Mouse (Mus musculus) intestine, embryonic 16.5 days (tissue): ENCODE data around the gene Rpl7a. TPM values are rescaled to one million over a fixed set of nuclear protein-coding genes. Genes with fewer than 3 reads are reported as not detected.

ENCODE experiments used
- ATAC-seq: fragments of 200-750 bp; cut with Nextera tagmentation; 2 replicates; pipeline ENCODE4 v1.8.0; 2017; ENCODE audit warnings: moderate TSS enrichment, moderate library complexity
- H3K27ac ChIP-seq: fragments of 300-500 bp; sonication (generic); 2 replicates; pipeline ENCODE4 v1.5.1; 2014; ENCODE audit warnings: mild to moderate bottlenecking, low read length
- H3K27me3 ChIP-seq: fragments of 300-500 bp; sonication (generic); replicated peaks from 2 replicates; pipeline ENCODE4 v1.6.1; 2014; ENCODE audit warnings: low read length, control low read depth, mixed read lengths; ENCODE audit not compliant: control insufficient read depth, insufficient read depth
- H3K36me3 ChIP-seq: fragments of 300-500 bp; sonication (generic); 2 replicates; pipeline ENCODE4 v1.6.1; 2014; ENCODE audit warnings: low read length, control low read depth; ENCODE audit not compliant: control insufficient read depth, insufficient read depth
- H3K4me1 ChIP-seq: fragments of 300-500 bp; sonication (generic); 2 replicates; pipeline ENCODE4 v1.6.1; 2014; ENCODE audit warnings: low read length, control low read depth, mixed read lengths; ENCODE audit not compliant: control insufficient read depth, insufficient read depth
- H3K4me2 ChIP-seq: fragments of 300-500 bp; sonication (generic); 2 replicates; pipeline ENCODE4 v1.6.1; 2014; ENCODE audit warnings: low read depth, low read length, control low read depth
- H3K4me3 ChIP-seq: fragments of 300-500 bp; sonication (generic); 2 replicates; pipeline ENCODE4 v1.5.1; 2014; ENCODE audit warnings: mild to moderate bottlenecking, low read length
- H3K9ac ChIP-seq: fragments of 300-500 bp; sonication (generic); 2 replicates; pipeline ENCODE4 v1.6.1; 2014; ENCODE audit warnings: low read depth, low read length
- H3K9me3 ChIP-seq: fragments of 300-500 bp; sonication (generic); 2 replicates; pipeline ENCODE4 v1.6.1; 2016; ENCODE audit warnings: low read length, control low read depth; ENCODE audit not compliant: control insufficient read depth
- WGBS: fragments of 180-500 bp; shearing (Covaris S2); extraction: QIAGEN DNeasy Blood & Tissue Kit; methylation state at CpG from one replicate; pipeline ENCODE4 v1.1.7; 2014; 5-methylcytosine and 5-hydroxymethylcytosine counted together
- polyA plus RNA-seq: library from polyadenylated mRNA; unstranded; fragments of >200 nt; fragmentation: Nextera tagmentation; extraction: Ambion mirVana; gene quantifications from 2 replicates; pipeline ENCODE4 v1.2.1, GENCODE M21; 2015

Gene Rpl7a
- polyA plus RNA-seq, 1 experiment from 2014 or later = 620 TPM

DNA sequence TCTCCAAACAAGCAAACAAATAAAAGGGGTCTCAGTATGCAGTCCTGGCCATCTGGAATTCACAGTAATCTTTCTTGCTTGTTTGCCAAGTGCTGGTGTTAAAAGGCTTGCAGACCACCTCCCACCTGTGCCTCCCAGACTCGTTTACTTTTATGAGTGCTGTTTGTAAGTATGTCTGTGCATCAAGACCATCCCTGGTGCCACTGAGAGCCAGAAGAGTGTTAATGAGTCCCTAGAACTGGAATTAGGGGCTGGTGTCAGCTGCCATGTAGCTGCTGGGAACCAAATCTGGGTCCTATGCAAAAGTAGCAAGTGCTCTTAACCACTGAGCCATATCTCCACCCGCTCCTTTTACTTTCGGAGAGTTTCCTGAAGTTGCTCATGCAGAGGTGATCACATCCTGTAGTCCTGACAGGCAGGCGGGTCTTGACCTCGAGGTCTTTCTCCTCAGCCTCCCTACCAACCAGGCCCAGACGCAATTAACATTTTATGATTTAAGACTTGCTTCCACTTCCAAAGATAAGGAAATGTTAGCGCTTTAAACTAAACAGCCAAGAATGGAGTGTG is 8.6 kb upstream of the Rpl7a start:
- Histone ChIP-seq H3K36me3 (peaks cover 33% of the 10 kb centered on the region), H3K9me3 (no peaks in the 10 kb centered on the region), H3K9ac (peak overlapping the region; percentile 87), H3K27ac (peak overlapping the region; percentile 58), H3K4me3 (peak overlapping the region; percentile 81), H3K4me1 (peaks cover 21% of the 10 kb centered on the region), H3K27me3 (no peaks in the 10 kb centered on the region), H3K4me2 (peak overlapping the region; percentile 74)
- ATAC-seq = no peak
- 6% methylated on average over 7 of the region's 7 CpGs for WGBS

DNA sequence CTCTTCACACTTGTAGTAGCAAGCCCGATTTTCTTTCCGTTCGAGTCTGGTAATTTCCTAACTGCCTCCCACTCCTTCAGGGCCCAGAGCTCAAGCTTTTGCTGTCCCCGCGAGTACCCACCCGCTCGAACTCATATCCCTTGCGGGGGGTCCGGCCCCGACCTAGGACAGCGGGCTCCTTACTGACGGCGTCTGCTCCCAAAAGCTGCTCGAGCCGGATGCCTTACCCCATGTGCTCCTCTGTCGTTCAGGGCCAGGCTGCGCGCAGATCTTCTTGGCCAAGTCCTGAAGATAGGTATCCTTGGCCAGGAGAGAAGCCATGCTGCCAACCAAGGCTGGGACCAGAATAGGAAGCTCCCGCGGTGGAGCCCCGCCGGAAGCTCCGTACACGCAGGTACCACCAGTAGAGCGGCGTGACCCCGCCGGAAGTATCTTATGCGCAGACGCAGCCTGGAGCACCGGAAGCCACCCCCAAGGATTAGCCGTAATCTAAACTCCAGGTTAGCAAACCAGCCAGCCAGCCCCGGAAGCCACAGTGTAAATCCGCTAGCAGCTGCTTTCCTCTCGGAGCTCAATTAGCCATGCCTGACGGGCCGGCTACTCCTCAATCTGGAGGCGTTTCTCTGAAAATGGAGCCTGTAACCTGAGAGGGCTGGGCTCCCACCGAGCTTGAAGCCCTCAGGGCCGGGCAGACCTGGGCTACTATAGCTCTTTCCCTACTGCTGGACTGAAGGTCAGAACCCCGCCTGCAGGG is 7.9 kb upstream of the Rpl7a start, which contains the start of gene Surf6:
TSS of gene Surf6 (minus strand) at position 413 of the 754 bp plus-strand sequence.
- Histone ChIP-seq H3K27ac (peak within 1 kb of the TSS; percentile 74), H3K27me3 (no peaks in the 10 kb centered on the region), H3K4me2 (peak within 1 kb of the TSS; percentile 74), H3K9ac (peak within 1 kb of the TSS; percentile 87), H3K36me3 (peaks cover 34% of the 10 kb centered on the region), H3K9me3 (no peaks in the 10 kb centered on the region), H3K4me1 (peaks cover 19% of the 10 kb centered on the region), H3K4me3 (peak within 1 kb of the TSS; percentile 81)
- WGBS = under 1% methylated on average over 41 of the region's 41 CpGs
- peak; percentile 96 for ATAC-seq

DNA sequence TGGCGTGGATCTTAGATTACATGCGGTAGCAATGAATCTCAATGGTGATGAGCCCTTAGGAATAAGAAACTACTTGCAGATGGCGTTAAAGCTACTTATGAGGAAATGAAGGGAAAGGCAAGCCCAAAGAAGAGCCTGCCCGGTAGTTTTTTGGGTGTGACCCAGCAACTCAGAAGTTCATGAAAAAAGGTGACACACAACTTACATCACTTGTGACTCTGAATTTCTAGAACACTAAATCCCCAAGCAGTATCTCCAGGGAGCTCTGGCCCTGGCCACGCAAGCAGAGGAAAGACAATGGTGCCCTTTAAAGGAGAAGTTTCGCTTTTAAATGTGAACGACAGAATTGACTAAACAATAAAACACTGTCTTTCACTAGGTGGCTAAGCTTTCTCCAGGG is 7.3 kb upstream of the Rpl7a start:
- H3K9me3 ChIP-seq = no peaks in the 10 kb centered on the region
- H3K36me3 ChIP-seq = peaks cover 31% of the 10 kb centered on the region
- peak overlapping the region; percentile 74 for H3K4me2 ChIP-seq
- WGBS = 8% methylated on average over 7 of the region's 7 CpGs
- ATAC-seq = no peak
- peak overlapping the region; percentile 81 for H3K4me3 ChIP-seq
- no peaks in the 10 kb centered on the region for H3K27me3 ChIP-seq
- peak overlapping the region; percentile 87 for H3K9ac ChIP-seq
- peaks cover 20% of the 10 kb centered on the region for H3K4me1 ChIP-seq
- peak overlapping the region; percentile 74 for H3K27ac ChIP-seq

DNA sequence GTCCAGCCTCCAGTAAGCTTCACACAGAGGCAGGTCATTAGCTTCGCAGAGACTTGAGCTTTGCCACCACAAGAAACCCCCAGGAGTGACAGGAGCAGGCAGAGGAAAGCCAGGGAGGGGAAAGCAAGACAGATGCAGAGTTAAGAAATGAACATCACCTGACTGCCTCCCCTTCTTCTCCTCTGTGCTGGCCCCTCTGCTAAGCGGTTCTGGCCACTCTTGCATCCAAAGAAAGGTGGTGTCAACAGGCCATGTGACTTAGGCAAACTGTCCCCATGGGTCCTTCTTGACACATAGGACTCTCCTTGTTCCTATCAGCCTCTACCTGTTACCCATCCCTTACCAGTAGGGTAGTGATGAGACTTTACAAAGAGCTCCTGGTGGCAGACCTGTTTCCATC is 4.6 kb upstream of the Rpl7a start:
- H3K4me2 ChIP-seq = no peak overlapping the region
- no peaks in the 10 kb centered on the region for H3K27me3 ChIP-seq
- no peaks in the 10 kb centered on the region for H3K9me3 ChIP-seq
- ATAC-seq = no peak
- H3K9ac ChIP-seq = peak overlapping the region; percentile 9; the same call in 1 of the 2 replicates
- WGBS = 90% methylated on average over 2 of the region's 2 CpGs
- peaks cover 17% of the 10 kb centered on the region for H3K36me3 ChIP-seq
- H3K4me3 ChIP-seq = no peak overlapping the region
- H3K27ac ChIP-seq = no peak overlapping the region
- H3K4me1 ChIP-seq = peaks cover 29% of the 10 kb centered on the region

DNA sequence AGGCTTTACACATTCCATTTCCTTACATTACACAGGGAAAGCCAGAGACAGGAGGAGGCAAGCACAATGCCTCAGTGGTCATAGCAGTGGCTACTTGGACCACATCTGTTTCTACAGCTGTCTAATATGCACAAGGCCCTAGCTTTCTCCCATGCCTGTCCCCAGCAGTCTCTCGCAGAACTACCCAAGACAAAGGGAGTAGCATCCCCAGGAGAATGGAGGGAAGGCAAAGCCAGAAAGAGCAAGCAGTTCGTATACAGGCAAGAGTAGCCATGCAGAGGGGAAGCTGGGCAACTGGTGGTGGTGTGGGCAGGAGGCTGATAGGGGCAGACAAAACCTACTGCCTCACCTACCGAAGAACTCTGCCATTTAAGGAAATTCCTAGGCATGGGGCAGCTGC is 4.1 kb upstream of the Rpl7a start:
- no peak overlapping the region for H3K27ac ChIP-seq
- no peak overlapping the region for H3K9ac ChIP-seq
- WGBS = 84% methylated on average over 3 of the region's 3 CpGs
- no peak overlapping the region for H3K4me3 ChIP-seq
- H3K9me3 ChIP-seq = no peaks in the 10 kb centered on the region
- peaks cover 17% of the 10 kb centered on the region for H3K36me3 ChIP-seq
- no peak for ATAC-seq
- H3K4me2 ChIP-seq = no peak overlapping the region
- no peaks in the 10 kb centered on the region for H3K27me3 ChIP-seq
- H3K4me1 ChIP-seq = peaks cover 24% of the 10 kb centered on the region

DNA sequence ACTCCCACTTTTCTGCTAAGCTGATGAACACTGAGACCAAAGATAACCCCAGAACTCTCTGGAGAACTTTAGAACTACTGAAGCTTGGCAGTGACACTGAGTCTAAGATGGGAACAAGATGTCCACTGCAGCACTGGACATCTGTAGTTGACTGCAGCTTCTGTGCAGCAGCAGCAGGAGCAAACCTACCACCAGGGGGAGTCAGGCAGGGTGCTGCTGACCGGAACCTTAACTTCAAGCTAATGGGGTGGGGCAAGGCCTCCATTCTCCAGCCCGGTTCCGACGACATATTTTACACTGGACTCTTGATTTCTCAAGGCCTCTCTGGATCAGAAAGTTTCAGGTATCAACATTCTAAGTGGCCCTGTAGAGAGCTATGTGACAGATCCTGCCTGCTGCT is 3.5 kb upstream of the Rpl7a start:
- 52% methylated on average over 4 of the region's 4 CpGs for WGBS
- no peak for ATAC-seq
- H3K36me3 ChIP-seq = peaks cover 19% of the 10 kb centered on the region

DNA sequence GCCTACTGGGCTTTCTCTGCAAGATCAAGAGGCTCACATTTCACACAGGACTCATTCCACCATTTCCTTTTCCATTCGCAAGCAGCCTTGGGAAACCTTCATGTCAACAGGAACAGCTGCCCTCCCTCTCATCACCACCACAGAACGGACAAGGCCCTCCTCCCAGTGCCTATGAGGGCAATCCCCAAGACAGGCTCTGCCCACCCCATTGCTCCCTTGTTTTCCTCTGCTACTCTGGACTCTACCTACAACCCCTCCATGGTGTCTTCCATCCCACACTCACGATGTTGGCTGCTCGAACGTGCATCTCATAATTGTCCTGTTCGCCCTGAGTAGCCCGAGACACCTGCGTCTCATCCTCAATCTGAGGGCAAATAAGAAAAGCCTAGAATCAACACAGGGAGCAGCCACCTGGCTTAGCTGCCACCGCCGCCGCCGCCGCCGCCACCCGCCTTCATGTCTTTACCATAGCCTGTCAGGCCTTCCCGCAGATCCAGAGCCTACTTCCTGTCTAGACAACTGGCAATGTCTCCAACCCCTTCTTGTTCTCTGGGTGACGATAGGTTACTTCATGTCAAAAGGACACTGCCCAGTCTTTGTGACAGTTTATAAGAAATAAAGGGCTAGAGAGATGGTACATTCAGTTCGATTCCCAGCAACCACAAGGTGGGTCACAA is 1.7 kb upstream of the Rpl7a start:
- Histone ChIP-seq H3K36me3 (peaks cover 31% of the 10 kb centered on the region), H3K27me3 (no peaks in the 10 kb centered on the region)
- 66% methylated on average over 18 of the region's 18 CpGs for WGBS

More for the DNA sequence above, 3.5 kb upstream of the Rpl7a start:
- Histone ChIP-seq H3K27me3 (no peaks in the 10 kb centered on the region), H3K9ac (no peak overlapping the region), H3K4me1 (peaks cover 22% of the 10 kb centered on the region), H3K4me3 (no peak overlapping the region), H3K27ac (no peak overlapping the region), H3K9me3 (no peaks in the 10 kb centered on the region), H3K4me2 (no peak overlapping the region)

DNA sequence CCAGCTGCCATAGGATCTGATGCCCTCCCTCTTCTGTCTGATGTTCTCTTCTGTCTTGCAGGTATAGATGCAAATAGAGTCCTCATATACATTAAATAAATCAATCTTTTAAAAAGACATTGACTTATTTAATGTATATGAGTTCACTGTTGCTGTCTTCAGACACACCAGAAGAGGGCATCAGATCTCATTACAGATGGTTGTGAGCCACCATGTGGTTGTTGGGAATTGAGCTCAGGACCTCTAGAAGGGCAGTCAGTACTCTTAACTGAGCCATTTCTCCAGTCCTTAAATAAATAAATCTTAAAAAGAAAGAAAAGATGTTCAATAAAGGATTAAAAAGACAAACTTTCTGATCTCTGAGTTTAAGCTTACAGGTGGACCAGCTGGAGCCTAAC is 1.2 kb upstream of the Rpl7a start:
- Histone ChIP-seq H3K9me3 (no peaks in the 10 kb centered on the region), H3K4me3 (peak overlapping the region; percentile 91), H3K9ac (peak overlapping the region; percentile 75), H3K4me2 (peak overlapping the region; percentile 51), H3K27ac (peak overlapping the region; percentile 84; the same call in 1 of the 2 replicates), H3K4me1 (peaks cover 21% of the 10 kb centered on the region), H3K27me3 (no peaks in the 10 kb centered on the region), H3K36me3 (peaks cover 34% of the 10 kb centered on the region)
- no peak for ATAC-seq

More for the DNA sequence above, 1.7 kb upstream of the Rpl7a start:
- Histone ChIP-seq H3K9ac (peak overlapping the region; percentile 75), H3K9me3 (no peaks in the 10 kb centered on the region), H3K4me2 (peak overlapping the region; percentile 51), H3K27ac (peak overlapping the region; percentile 29; the same call in 1 of the 2 replicates), H3K4me1 (peaks cover 22% of the 10 kb centered on the region), H3K4me3 (peak overlapping the region; percentile 91)
- ATAC-seq = no peak

DNA sequence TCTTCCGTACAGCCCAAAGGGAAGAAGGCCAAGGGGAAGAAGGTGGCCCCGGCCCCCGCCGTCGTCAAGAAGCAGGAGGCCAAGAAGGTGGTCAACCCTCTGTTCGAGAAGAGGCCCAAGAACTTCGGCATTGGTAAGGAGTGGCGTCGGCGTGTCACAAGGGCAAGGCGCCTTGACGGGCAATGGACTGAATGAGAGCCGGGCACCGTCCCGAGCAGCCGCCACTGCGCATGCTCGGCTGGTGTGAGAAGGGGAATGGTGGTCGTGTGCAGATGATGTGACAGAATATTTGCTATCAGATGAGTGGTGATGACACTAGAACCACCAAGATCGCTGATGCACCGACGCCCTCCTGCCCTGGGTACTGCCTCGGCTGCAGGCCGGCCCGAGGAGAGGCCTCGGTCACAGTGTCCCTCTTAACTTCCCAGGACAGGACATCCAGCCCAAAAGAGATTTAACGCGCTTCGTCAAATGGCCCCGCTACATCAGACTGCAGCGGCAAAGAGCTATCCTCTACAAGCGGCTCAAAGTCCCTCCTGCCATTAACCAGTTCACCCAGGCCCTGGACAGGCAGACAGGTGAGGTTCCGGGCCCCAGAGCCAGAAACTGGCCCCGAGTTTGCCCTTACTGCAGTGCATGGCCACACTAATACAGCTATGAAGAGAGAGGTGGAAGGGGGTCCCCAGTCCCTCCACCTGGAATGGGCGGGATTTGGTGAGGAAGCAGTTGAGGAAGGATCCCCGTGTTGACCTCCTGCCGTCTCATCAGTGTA is 616 bp downstream of the Rpl7a start:
- peak; percentile 36 for ATAC-seq
- Histone ChIP-seq H3K9ac (peak overlapping the region; percentile 80), H3K4me1 (peaks cover 33% of the 10 kb centered on the region), H3K27me3 (no peaks in the 10 kb centered on the region), H3K36me3 (peaks cover 30% of the 10 kb centered on the region), H3K27ac (peak overlapping the region; percentile 84), H3K4me2 (peak overlapping the region; percentile 77), H3K4me3 (peak overlapping the region; percentile 91), H3K9me3 (no peaks in the 10 kb centered on the region)
- WGBS = 2% methylated on average over 36 of the region's 37 CpGs
